Mouse (Mus musculus): ENCODE measurements around the gene Taar8b.
"Not testable (repeated sequence)": the region's sequence is repeated elsewhere in the genome, so short reads cannot be mapped to it uniquely, and the experiment has no call there.

DNA sequence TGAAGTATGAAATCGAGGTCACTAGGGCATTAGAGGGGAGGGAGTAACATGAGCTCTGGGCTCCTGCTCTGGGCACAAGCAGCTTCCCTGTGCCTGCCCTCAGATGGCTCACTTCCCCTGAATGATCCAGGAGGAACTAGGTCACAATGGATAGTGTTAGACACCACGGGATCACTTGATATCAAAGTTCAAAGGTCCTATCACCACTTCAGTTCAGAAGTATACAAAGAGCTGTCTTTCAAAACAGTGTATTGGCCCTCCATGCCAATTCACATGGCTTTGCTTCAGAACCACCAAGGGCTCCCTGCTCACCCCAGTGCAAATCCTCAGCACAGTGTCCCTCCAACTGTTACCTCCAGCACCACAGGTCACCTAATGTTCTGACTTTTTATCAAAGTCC, 17.3 kb downstream of the Taar8b start:
- TF ChIP-seq EP300, CTCF (IDR thresholded peaks at IDR 0.05; ENCODE audit: low read depth): not testable (repeated sequence)

All from liver, postnatal 0 days (tissue).